Mouse (Mus musculus): ENCODE data around the gene Frs2. TPM values are rescaled to one million over a fixed set of nuclear protein-coding genes. Genes with fewer than 3 reads are reported as not detected.
"Not testable (repeated sequence)": the region's sequence is repeated elsewhere in the genome, so short reads cannot be mapped to it uniquely, and the experiment has no call there.

Frs2 gene
- polyA plus RNA-seq, 1 experiment from 2014 or later: 37.4 TPM

GRCm38 (mm10) chr10:117144071-117144470, 4.3 kb downstream of the Frs2 start:
- ATAC-seq (ENCODE audit: insufficient number of reproducible peaks, insufficient read depth, low FRiP score, low read depth): no peak
- Histone ChIP-seq H3K4me3 (ENCODE audit: low read depth, low read length) (no peak overlapping the region), H3K4me1 (ENCODE audit: control insufficient read depth, insufficient read depth, low read length) (peaks cover 23% of the 10 kb centered on the region), H3K9me3 (ENCODE audit: control insufficient read depth, low read depth, low read length) (no peaks in the 10 kb centered on the region), H3K27me3 (ENCODE audit: control insufficient read depth, insufficient read depth, low read length) (no peaks in the 10 kb centered on the region), H3K4me2 (replicated peaks; ENCODE audit: low read depth, low read length) (no peak overlapping the region), H3K27ac (ENCODE audit: low read length) (no peak overlapping the region), H3K36me3 (ENCODE audit: control insufficient read depth, insufficient read depth, low read length) (no peaks in the 10 kb centered on the region), H3K9ac (replicated peaks; ENCODE audit: low read depth, low read length) (no peak overlapping the region)
- 83% methylated on average over 4 of the region's 4 CpGs for WGBS

DNA sequence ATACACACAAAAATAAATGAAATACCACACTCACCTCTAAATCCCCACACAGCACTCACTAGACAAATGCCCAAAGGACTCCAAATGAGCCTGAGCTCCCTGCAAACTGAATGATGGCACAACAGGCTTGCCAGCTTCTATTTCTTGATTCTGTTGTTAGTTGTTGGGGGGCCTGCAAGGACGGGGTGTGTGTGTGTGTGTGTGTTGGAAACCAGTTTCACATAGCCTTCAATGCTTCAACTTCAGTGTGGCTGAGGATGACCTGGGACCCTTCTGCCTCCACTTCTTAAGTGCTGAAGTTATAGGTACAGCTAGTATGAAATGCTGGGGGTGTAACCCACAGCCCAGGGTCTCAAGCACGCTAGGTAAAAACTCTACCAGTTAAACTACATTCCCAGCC, 5.0 kb downstream of the Frs2 start:
- no peaks in the 10 kb centered on the region for H3K27me3 ChIP-seq (ENCODE audit: control insufficient read depth, insufficient read depth, low read length)
- H3K4me2 ChIP-seq (replicated peaks; ENCODE audit: low read depth, low read length): no peak overlapping the region
- H3K4me3 ChIP-seq (ENCODE audit: low read depth, low read length): no peak overlapping the region
- ATAC-seq (ENCODE audit: insufficient number of reproducible peaks, insufficient read depth, low FRiP score, low read depth): no peak
- H3K36me3 ChIP-seq (ENCODE audit: control insufficient read depth, insufficient read depth, low read length): no peaks in the 10 kb centered on the region
- no peak overlapping the region for H3K9ac ChIP-seq (replicated peaks; ENCODE audit: low read depth, low read length)
- no peaks in the 10 kb centered on the region for H3K9me3 ChIP-seq (ENCODE audit: control insufficient read depth, low read depth, low read length)
- 89% methylated on average over 2 of the region's 2 CpGs for WGBS
- H3K4me1 ChIP-seq (ENCODE audit: control insufficient read depth, insufficient read depth, low read length): peaks cover 23% of the 10 kb centered on the region
- no peak overlapping the region for H3K27ac ChIP-seq (ENCODE audit: low read length)

- H3K9ac ChIP-seq (replicated peaks; ENCODE audit: low read depth, low read length): no peak overlapping the region
- no peak; the same call in 1 of the 2 replicates for ATAC-seq (ENCODE audit: insufficient number of reproducible peaks, insufficient read depth, low FRiP score, low read depth)
- no peaks in the 10 kb centered on the region for H3K27me3 ChIP-seq (ENCODE audit: control insufficient read depth, insufficient read depth, low read length)
- WGBS: 67% methylated on average over 7 of the region's 7 CpGs
- H3K4me1 ChIP-seq (ENCODE audit: control insufficient read depth, insufficient read depth, low read length): peaks cover 22% of the 10 kb centered on the region
- H3K4me3 ChIP-seq (ENCODE audit: low read depth, low read length): no peak overlapping the region
- H3K9me3 ChIP-seq (ENCODE audit: control insufficient read depth, low read depth, low read length): no peaks in the 10 kb centered on the region
- H3K4me2 ChIP-seq (replicated peaks; ENCODE audit: low read depth, low read length): no peak overlapping the region
- H3K27ac ChIP-seq (ENCODE audit: low read length): no peak overlapping the region
- no peaks in the 10 kb centered on the region for H3K36me3 ChIP-seq (ENCODE audit: control insufficient read depth, insufficient read depth, low read length)
Observed at GRCm38 (mm10) chr10:117141939-117142552, 6.3 kb downstream of the Frs2 start.

GRCm38 (mm10) chr10:117131506-117131905, 16.8 kb downstream of the Frs2 start:
- not testable (repeated sequence) for H3K4me2 ChIP-seq (replicated peaks; ENCODE audit: low read depth, low read length); H3K9ac ChIP-seq (replicated peaks; ENCODE audit: low read depth, low read length); H3K27me3 ChIP-seq (ENCODE audit: control insufficient read depth, insufficient read depth, low read length); ATAC-seq (ENCODE audit: insufficient number of reproducible peaks, insufficient read depth, low FRiP score, low read depth); H3K27ac ChIP-seq (ENCODE audit: low read length); H3K4me3 ChIP-seq (ENCODE audit: low read depth, low read length); H3K9me3 ChIP-seq (ENCODE audit: control insufficient read depth, low read depth, low read length); H3K36me3 ChIP-seq (ENCODE audit: control insufficient read depth, insufficient read depth, low read length); H3K4me1 ChIP-seq (ENCODE audit: control insufficient read depth, insufficient read depth, low read length)
- WGBS: 89% methylated on average over 5 of the region's 5 CpGs

DNA sequence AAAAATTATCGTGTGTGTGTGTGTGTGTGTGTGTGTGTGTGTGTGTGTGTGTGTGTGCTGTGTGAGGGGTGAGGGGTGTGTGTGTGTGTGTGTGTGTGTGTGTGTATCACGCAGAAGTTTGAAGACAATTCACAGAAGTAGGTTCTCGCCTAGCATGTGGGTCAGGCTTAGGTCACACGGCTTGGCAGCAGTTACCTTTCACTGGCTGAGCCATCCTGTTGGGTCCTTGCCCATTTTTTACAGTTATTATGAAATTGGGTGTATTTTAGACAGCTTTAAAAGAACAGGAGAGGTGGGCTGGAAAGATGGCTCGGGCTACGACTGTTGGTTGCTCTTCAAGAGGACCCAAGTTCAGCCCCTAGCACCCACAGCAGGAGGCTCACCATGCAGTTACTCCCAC, 18.3 kb downstream of the Frs2 start:
- Histone ChIP-seq H3K9me3 (ENCODE audit: control insufficient read depth, low read depth, low read length) (no peaks in the 10 kb centered on the region), H3K36me3 (ENCODE audit: control insufficient read depth, insufficient read depth, low read length) (no peaks in the 10 kb centered on the region), H3K27ac (ENCODE audit: low read length) (no peak overlapping the region), H3K4me2 (replicated peaks; ENCODE audit: low read depth, low read length) (no peak overlapping the region), H3K27me3 (ENCODE audit: control insufficient read depth, insufficient read depth, low read length) (no peaks in the 10 kb centered on the region), H3K4me1 (ENCODE audit: control insufficient read depth, insufficient read depth, low read length) (no peaks in the 10 kb centered on the region), H3K9ac (replicated peaks; ENCODE audit: low read depth, low read length) (no peak overlapping the region), H3K4me3 (ENCODE audit: low read depth, low read length) (no peak overlapping the region)
- WGBS: 78% methylated on average over 6 of the region's 6 CpGs
- ATAC-seq (ENCODE audit: insufficient number of reproducible peaks, insufficient read depth, low FRiP score, low read depth): no peak

GRCm38 (mm10) chr10:117128693-117129092, 19.6 kb downstream of the Frs2 start:
- no peak for ATAC-seq (ENCODE audit: insufficient number of reproducible peaks, insufficient read depth, low FRiP score, low read depth)
- Histone ChIP-seq H3K9ac (replicated peaks; ENCODE audit: low read depth, low read length) (no peak overlapping the region), H3K9me3 (ENCODE audit: control insufficient read depth, low read depth, low read length) (no peaks in the 10 kb centered on the region), H3K27me3 (ENCODE audit: control insufficient read depth, insufficient read depth, low read length) (no peaks in the 10 kb centered on the region), H3K4me1 (ENCODE audit: control insufficient read depth, insufficient read depth, low read length) (no peaks in the 10 kb centered on the region), H3K4me2 (replicated peaks; ENCODE audit: low read depth, low read length) (no peak overlapping the region), H3K27ac (ENCODE audit: low read length) (no peak overlapping the region), H3K4me3 (ENCODE audit: low read depth, low read length) (no peak overlapping the region), H3K36me3 (ENCODE audit: control insufficient read depth, insufficient read depth, low read length) (no peaks in the 10 kb centered on the region)
- WGBS: 84% methylated on average over 2 of the region's 2 CpGs

DNA sequence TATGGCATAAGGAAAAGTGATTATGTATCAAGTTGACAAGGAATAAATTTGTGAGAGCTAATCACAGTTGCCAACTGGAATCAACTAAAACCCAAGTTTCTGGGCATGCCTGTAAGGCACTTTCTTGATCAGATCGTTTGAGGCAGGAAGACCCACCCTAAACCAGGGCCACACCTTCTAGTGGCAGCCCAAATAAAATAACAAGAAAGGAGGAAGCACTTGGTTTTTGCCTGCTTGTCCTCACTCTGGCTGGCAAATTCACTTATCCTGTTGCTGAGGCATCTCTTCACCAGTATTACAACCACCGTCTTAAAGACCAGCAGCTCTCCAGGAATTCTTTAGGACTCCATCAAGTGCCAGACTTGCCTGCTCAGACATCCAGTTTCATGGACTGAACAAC, 20.9 kb downstream of the Frs2 start:
- Histone ChIP-seq H3K27me3 (ENCODE audit: control insufficient read depth, insufficient read depth, low read length) (no peaks in the 10 kb centered on the region), H3K4me3 (ENCODE audit: low read depth, low read length) (no peak overlapping the region), H3K9ac (replicated peaks; ENCODE audit: low read depth, low read length) (no peak overlapping the region), H3K36me3 (ENCODE audit: control insufficient read depth, insufficient read depth, low read length) (no peaks in the 10 kb centered on the region), H3K4me2 (replicated peaks; ENCODE audit: low read depth, low read length) (no peak overlapping the region), H3K27ac (ENCODE audit: low read length) (no peak overlapping the region), H3K4me1 (ENCODE audit: control insufficient read depth, insufficient read depth, low read length) (no peaks in the 10 kb centered on the region), H3K9me3 (ENCODE audit: control insufficient read depth, low read depth, low read length) (no peaks in the 10 kb centered on the region)
- 53% methylated on average over 2 of the region's 2 CpGs for WGBS
- no peak for ATAC-seq (ENCODE audit: insufficient number of reproducible peaks, insufficient read depth, low FRiP score, low read depth)

DNA sequence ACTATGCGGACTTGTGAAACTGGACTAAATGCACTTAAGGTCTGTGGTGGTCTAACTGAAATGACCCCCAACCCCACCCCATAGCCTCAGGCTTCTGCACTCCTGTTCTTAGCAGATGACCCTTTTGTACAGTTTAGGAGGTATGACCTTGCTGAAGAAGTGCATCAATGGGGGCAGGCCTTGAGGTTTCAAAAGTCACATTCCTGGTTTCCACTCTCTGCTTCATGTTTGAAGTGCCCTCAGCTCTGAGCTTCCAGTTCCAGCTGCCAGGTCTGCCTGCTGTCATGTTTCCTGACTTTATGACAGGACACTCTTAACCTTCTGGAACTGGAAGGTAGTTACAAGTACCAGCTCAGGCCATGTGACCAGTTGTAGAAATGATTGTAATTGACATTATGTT, 21.6 kb downstream of the Frs2 start:
- H3K4me2 ChIP-seq (replicated peaks; ENCODE audit: low read depth, low read length): no peak overlapping the region
- no peaks in the 10 kb centered on the region for H3K9me3 ChIP-seq (ENCODE audit: control insufficient read depth, low read depth, low read length)
- no peak for ATAC-seq (ENCODE audit: insufficient number of reproducible peaks, insufficient read depth, low FRiP score, low read depth)
- no peak overlapping the region for H3K4me3 ChIP-seq (ENCODE audit: low read depth, low read length)
- 85% methylated on average over 1 of the region's 1 CpGs for WGBS
- H3K9ac ChIP-seq (replicated peaks; ENCODE audit: low read depth, low read length): no peak overlapping the region
- no peaks in the 10 kb centered on the region for H3K27me3 ChIP-seq (ENCODE audit: control insufficient read depth, insufficient read depth, low read length)
- no peak overlapping the region for H3K27ac ChIP-seq (ENCODE audit: low read length)
- H3K4me1 ChIP-seq (ENCODE audit: control insufficient read depth, insufficient read depth, low read length): no peaks in the 10 kb centered on the region
- no peaks in the 10 kb centered on the region for H3K36me3 ChIP-seq (ENCODE audit: control insufficient read depth, insufficient read depth, low read length)

DNA sequence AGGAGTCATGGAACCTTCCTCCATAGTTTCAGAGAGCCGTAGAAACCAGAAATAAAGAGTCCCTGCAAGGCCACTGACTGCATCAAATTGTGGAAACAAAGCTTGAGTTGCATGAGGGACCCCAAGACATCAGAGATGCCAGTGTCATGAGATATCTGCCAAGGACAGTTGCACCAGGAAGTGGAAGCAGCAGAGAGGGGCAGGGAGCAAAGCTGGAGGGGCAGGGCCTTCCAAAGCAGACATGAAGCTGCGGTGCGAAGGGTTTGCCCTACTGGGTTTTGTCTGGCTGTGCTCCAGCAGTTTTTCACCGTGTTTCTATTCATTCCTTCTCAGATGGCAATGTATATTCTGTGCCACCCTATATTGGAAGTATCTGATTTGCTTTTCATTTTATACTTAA, 22.1 kb downstream of the Frs2 start:
- H3K27me3 ChIP-seq (ENCODE audit: control insufficient read depth, insufficient read depth, low read length): no peaks in the 10 kb centered on the region

More for the DNA sequence above, 22.1 kb downstream of the Frs2 start:
- no peak overlapping the region for H3K4me3 ChIP-seq (ENCODE audit: low read depth, low read length)
- 81% methylated on average over 4 of the region's 4 CpGs for whole genome bisulfite sequencing
- no peaks in the 10 kb centered on the region for H3K36me3 ChIP-seq (ENCODE audit: control insufficient read depth, insufficient read depth, low read length)
- no peak overlapping the region for H3K4me2 ChIP-seq (replicated peaks; ENCODE audit: low read depth, low read length)
- no peaks in the 10 kb centered on the region for H3K4me1 ChIP-seq (ENCODE audit: control insufficient read depth, insufficient read depth, low read length)
- H3K27ac ChIP-seq (ENCODE audit: low read length): no peak overlapping the region
- no peaks in the 10 kb centered on the region for H3K9me3 ChIP-seq (ENCODE audit: control insufficient read depth, low read depth, low read length)
- no peak for ATAC-seq (ENCODE audit: insufficient number of reproducible peaks, insufficient read depth, low FRiP score, low read depth)
- no peak overlapping the region for H3K9ac ChIP-seq (replicated peaks; ENCODE audit: low read depth, low read length)

All from stomach, embryonic 14.5 days (tissue).